Mouse (Mus musculus): Measurements from ENCODE around the gene 1700030J22Rik. TPM values are rescaled to one million over a fixed set of nuclear protein-coding genes. Genes with fewer than 3 reads are reported as not detected.

The 1700030J22Rik gene
- polyA plus RNA-seq, 1 experiment, result 1.5 TPM

- Histone ChIP-seq H3K79me2 (ENCODE audit: control insufficient read depth, insufficient read depth) (no peaks in the 10 kb centered on the region), H3K27me3 (ENCODE audit: control insufficient read depth, insufficient read depth, insufficient read length) (no peaks in the 10 kb centered on the region), H3K4me2 (ENCODE audit: low read depth) (peak overlapping the region; percentile 96), H3ac (ENCODE audit: control insufficient read depth, insufficient read length) (peak overlapping the region; percentile 73), H3K36me3 (ENCODE audit: control insufficient read depth, insufficient read depth) (no peaks in the 10 kb centered on the region), H3K4me3 (peak overlapping the region; percentile 49)
- TF ChIP-seq MYOD1 (IDR thresholded peaks at IDR 0.05; ENCODE audit: control insufficient read depth in 1 of 3, insufficient read length in 2 of 3, low read depth in 2 of 3) (peak in 1 of 3 experiments; percentile 4), POLR2A (IDR thresholded peaks at IDR 0.05; ENCODE audit: insufficient read length, low read depth) (no peak), MYOG (IDR thresholded peaks at IDR 0.05; ENCODE audit: control insufficient read depth in 1 of 3, insufficient read depth in 1 of 3, insufficient read length in 2 of 3, low read depth in 2 of 3) (peak in 2 of 3 experiments; percentile 8 to 22), TCF12 (IDR thresholded peaks at IDR 0.05; ENCODE audit: insufficient read depth, poor library complexity, severe bottlenecking) (no peak)
Measured at GRCm38 (mm10) chr8:116943555-116944384, 35.0 kb downstream of the 1700030J22Rik start.

- peak within 1 kb of the TSS; percentile 73 for H3ac ChIP-seq (ENCODE audit: control insufficient read depth, insufficient read length)
- H3K79me2 ChIP-seq (ENCODE audit: control insufficient read depth, insufficient read depth), result no peaks in the 10 kb centered on the region
- peak within 1 kb of the TSS; percentile 49 for H3K4me3 ChIP-seq
- TF ChIP-seq POLR2AphosphoS2 (IDR thresholded peaks at IDR 0.05; ENCODE audit: insufficient read length, low read depth) (peak; percentile 71), MYOD1 (IDR thresholded peaks at IDR 0.05; ENCODE audit: control insufficient read depth in 1 of 3, insufficient read length in 2 of 3, low read depth in 2 of 3) (peak in 2 of 3 experiments; percentile 13 to 58), CEBPB (IDR thresholded peaks at IDR 0.05; ENCODE audit: insufficient read depth, poor library complexity, severe bottlenecking) (no peak), POLR2A (IDR thresholded peaks at IDR 0.05; ENCODE audit: insufficient read length, low read depth) (peak; percentile 82)
- H3K4me2 ChIP-seq (ENCODE audit: low read depth), result peak within 1 kb of the TSS; percentile 96
- H3K27me3 ChIP-seq (ENCODE audit: control insufficient read depth, insufficient read depth, insufficient read length), result no peaks in the 10 kb centered on the region
- H3K36me3 ChIP-seq (ENCODE audit: control insufficient read depth, insufficient read depth), result no peaks in the 10 kb centered on the region
Measured at GRCm38 (mm10) chr8:116943161-116943554, 35.6 kb downstream of the 1700030J22Rik start, which contains the start of gene Atmin. Gene Atmin, plus strand, starts transcription at chr8:116943393.

GRCm38 (mm10) chr8:116942284-116943058, 36.3 kb downstream of the 1700030J22Rik start:
- no peaks in the 10 kb centered on the region for H3K79me2 ChIP-seq (ENCODE audit: control insufficient read depth, insufficient read depth)
- H3K4me3 ChIP-seq, result no peak overlapping the region
- H3K4me2 ChIP-seq (ENCODE audit: low read depth), result no peak overlapping the region
- no peaks in the 10 kb centered on the region for H3K36me3 ChIP-seq (ENCODE audit: control insufficient read depth, insufficient read depth)
- TF ChIP-seq USF1 (IDR thresholded peaks at IDR 0.05; ENCODE audit: low read depth) (no peak), POLR2AphosphoS2 (IDR thresholded peaks at IDR 0.05; ENCODE audit: insufficient read length, low read depth) (no peak), REST (IDR thresholded peaks at IDR 0.05; ENCODE audit: insufficient read depth, insufficient read length) (no peak), TCF12 (IDR thresholded peaks at IDR 0.05; ENCODE audit: insufficient read depth, poor library complexity, severe bottlenecking) (no peak), SRF (IDR thresholded peaks at IDR 0.05; ENCODE audit: control insufficient read depth, insufficient read length, low read depth) (no peak), POLR2A (IDR thresholded peaks at IDR 0.05; ENCODE audit: insufficient read length, low read depth) (no peak), MAX (IDR thresholded peaks at IDR 0.05; ENCODE audit: low read depth) (no peak), MYOG (IDR thresholded peaks at IDR 0.05; ENCODE audit: control insufficient read depth in 1 of 3, insufficient read depth in 1 of 3, insufficient read length in 2 of 3, low read depth in 2 of 3) (no peak), MYOD1 (IDR thresholded peaks at IDR 0.05; ENCODE audit: control insufficient read depth in 1 of 3, insufficient read length in 2 of 3, low read depth in 2 of 3) (no peak), TCF3 (IDR thresholded peaks at IDR 0.05; ENCODE audit: insufficient read length, low read depth) (no peak), CEBPB (IDR thresholded peaks at IDR 0.05; ENCODE audit: insufficient read depth, poor library complexity, severe bottlenecking) (no peak), E2F4 (IDR thresholded peaks at IDR 0.05; ENCODE audit: insufficient read depth) (no peak)
- H3ac ChIP-seq (ENCODE audit: control insufficient read depth, insufficient read length), result peak overlapping the region; percentile 73
- no peaks in the 10 kb centered on the region for H3K27me3 ChIP-seq (ENCODE audit: control insufficient read depth, insufficient read depth, insufficient read length)

GRCm38 (mm10) chr8:116935506-116935905, 43.3 kb downstream of the 1700030J22Rik start:
- Histone ChIP-seq H3ac (ENCODE audit: control insufficient read depth, insufficient read length) (no peak overlapping the region), H3K36me3 (ENCODE audit: control insufficient read depth, insufficient read depth) (peaks cover 4% of the 10 kb centered on the region), H3K4me3 (no peak overlapping the region), H3K4me2 (ENCODE audit: low read depth) (no peak overlapping the region), H3K27me3 (ENCODE audit: control insufficient read depth, insufficient read depth, insufficient read length) (no peaks in the 10 kb centered on the region), H3K79me2 (ENCODE audit: control insufficient read depth, insufficient read depth) (no peaks in the 10 kb centered on the region)
- TF ChIP-seq SRF (IDR thresholded peaks at IDR 0.05; ENCODE audit: control insufficient read depth, insufficient read length, low read depth), result no peak
- TF ChIP-seq POLR2A (IDR thresholded peaks at IDR 0.05; ENCODE audit: insufficient read length, low read depth), result no peak
- no peak for TF ChIP-seq CEBPB (IDR thresholded peaks at IDR 0.05; ENCODE audit: insufficient read depth, poor library complexity, severe bottlenecking)
- no peak for TF ChIP-seq TCF3 (IDR thresholded peaks at IDR 0.05; ENCODE audit: insufficient read length, low read depth)

- no peak overlapping the region for H3K4me2 ChIP-seq (ENCODE audit: low read depth)
- H3K36me3 ChIP-seq (ENCODE audit: control insufficient read depth, insufficient read depth), result peaks cover 4% of the 10 kb centered on the region
- no peak overlapping the region for H3ac ChIP-seq (ENCODE audit: control insufficient read depth, insufficient read length)
- no peak for TF ChIP-seq CEBPB (IDR thresholded peaks at IDR 0.05; ENCODE audit: insufficient read depth, poor library complexity, severe bottlenecking)
- no peak for TF ChIP-seq TCF3 (IDR thresholded peaks at IDR 0.05; ENCODE audit: insufficient read length, low read depth)
- no peak for TF ChIP-seq POLR2AphosphoS2 (IDR thresholded peaks at IDR 0.05; ENCODE audit: insufficient read length, low read depth)
- no peak for TF ChIP-seq SRF (IDR thresholded peaks at IDR 0.05; ENCODE audit: control insufficient read depth, insufficient read length, low read depth)
- TF ChIP-seq MYOG (IDR thresholded peaks at IDR 0.05; ENCODE audit: control insufficient read depth in 1 of 3, insufficient read depth in 1 of 3, insufficient read length in 2 of 3, low read depth in 2 of 3), result no peak
- TF ChIP-seq USF1 (IDR thresholded peaks at IDR 0.05; ENCODE audit: low read depth), result no peak
- no peak for TF ChIP-seq REST (IDR thresholded peaks at IDR 0.05; ENCODE audit: insufficient read depth, insufficient read length)
- no peak for TF ChIP-seq TCF12 (IDR thresholded peaks at IDR 0.05; ENCODE audit: insufficient read depth, poor library complexity, severe bottlenecking)
- TF ChIP-seq E2F4 (IDR thresholded peaks at IDR 0.05; ENCODE audit: insufficient read depth), result no peak
- TF ChIP-seq MYOD1 (IDR thresholded peaks at IDR 0.05; ENCODE audit: control insufficient read depth in 1 of 3, insufficient read length in 2 of 3, low read depth in 2 of 3), result no peak
- no peak for TF ChIP-seq POLR2A (IDR thresholded peaks at IDR 0.05; ENCODE audit: insufficient read length, low read depth)
- no peak for TF ChIP-seq MAX (IDR thresholded peaks at IDR 0.05; ENCODE audit: low read depth)
- no peaks in the 10 kb centered on the region for H3K79me2 ChIP-seq (ENCODE audit: control insufficient read depth, insufficient read depth)
- H3K4me3 ChIP-seq, result no peak overlapping the region
- H3K27me3 ChIP-seq (ENCODE audit: control insufficient read depth, insufficient read depth, insufficient read length), result no peaks in the 10 kb centered on the region
Measured at GRCm38 (mm10) chr8:116934976-116935375, 43.8 kb downstream of the 1700030J22Rik start.

Measured in myocyte (in vitro differentiated cells).